Mouse (Mus musculus): ENCODE results near the gene Cdk8. TPM values are rescaled to one million over a fixed set of nuclear protein-coding genes. Genes with fewer than 3 reads are reported as not detected.

Cdk8 gene
- total RNA-seq, 2 experiments from 2014 or later: 41.7 to 43.2 TPM

- DNase-seq (ENCODE audit: low spot score in 2 of 2): peak; percentile 16 to 67
Observed at GRCm38 (mm10) chr5:146274420-146275045, 43.5 kb downstream of the Cdk8 start.

- no peak for DNase-seq (ENCODE audit: low spot score in 2 of 2)
Observed at GRCm38 (mm10) chr5:146277513-146277912, 46.5 kb downstream of the Cdk8 start.

GRCm38 (mm10) chr5:146280012-146280411 lies 49.0 kb downstream of the Cdk8 start:
- no peak for DNase-seq (ENCODE audit: low spot score in 2 of 2)

- no peak for DNase-seq (ENCODE audit: low spot score in 2 of 2)
Observed at GRCm38 (mm10) chr5:146281241-146281818, 50.3 kb downstream of the Cdk8 start.

GRCm38 (mm10) chr5:146281884-146282579 lies 51.0 kb downstream of the Cdk8 start:
- no peak for DNase-seq (ENCODE audit: low spot score in 2 of 2)

GRCm38 (mm10) chr5:146283899-146284298 lies 52.9 kb downstream of the Cdk8 start:
- no peak for DNase-seq (ENCODE audit: low spot score in 2 of 2)

- no peak for DNase-seq (ENCODE audit: low spot score in 2 of 2)
Observed at GRCm38 (mm10) chr5:146287416-146287815, 56.4 kb downstream of the Cdk8 start.

GRCm38 (mm10) chr5:146288048-146288501 lies 57.0 kb downstream of the Cdk8 start:
- DNase-seq (ENCODE audit: low spot score in 2 of 2): peak; percentile 25 to 52

GRCm38 (mm10) chr5:146289921-146290320 lies 58.9 kb downstream of the Cdk8 start:
- no peak for DNase-seq (ENCODE audit: low spot score in 2 of 2)

- DNase-seq (ENCODE audit: low spot score in 2 of 2): no peak
Observed at GRCm38 (mm10) chr5:146290446-146290845, 59.4 kb downstream of the Cdk8 start.

- DNase-seq (ENCODE audit: low spot score in 2 of 2): no peak
Observed at GRCm38 (mm10) chr5:146291560-146291959, 60.5 kb downstream of the Cdk8 start.

- DNase-seq (ENCODE audit: low spot score in 2 of 2): no peak
Observed at GRCm38 (mm10) chr5:146292896-146293680, 62.1 kb downstream of the Cdk8 start.

- no peak for DNase-seq (ENCODE audit: low spot score in 2 of 2)
Observed at GRCm38 (mm10) chr5:146293919-146294700, 63.1 kb downstream of the Cdk8 start.

GRCm38 (mm10) chr5:146294834-146295233 lies 63.8 kb downstream of the Cdk8 start:
- no peak for DNase-seq (ENCODE audit: low spot score in 2 of 2)

GRCm38 (mm10) chr5:146298807-146299519 lies 67.9 kb downstream of the Cdk8 start:
- no peak for DNase-seq (ENCODE audit: low spot score in 2 of 2)

- DNase-seq (ENCODE audit: low spot score in 2 of 2): no peak
Observed at GRCm38 (mm10) chr5:146299520-146299870, 68.5 kb downstream of the Cdk8 start.

- peak in 1 of 2 experiments; percentile 69 for DNase-seq (ENCODE audit: low spot score in 2 of 2)
Observed at GRCm38 (mm10) chr5:146303470-146303869, 72.4 kb downstream of the Cdk8 start.

- no peak for DNase-seq (ENCODE audit: low spot score in 2 of 2)
Observed at GRCm38 (mm10) chr5:146307046-146307743, 76.2 kb downstream of the Cdk8 start.

- DNase-seq (ENCODE audit: low spot score in 2 of 2): no peak
Observed at GRCm38 (mm10) chr5:146307744-146308096, 76.7 kb downstream of the Cdk8 start.

GRCm38 (mm10) chr5:146314538-146314937 lies 83.5 kb downstream of the Cdk8 start:
- DNase-seq (ENCODE audit: low spot score in 2 of 2): no peak
